Mouse (Mus musculus): ENCODE results near the gene Isg15.

GRCm38 (mm10) chr4:156249567-156249966 is 48.9 kb upstream of the Isg15 start:
- no peak for TF ChIP-seq CTCF (IDR thresholded peaks at IDR 0.05; ENCODE audit: control insufficient read depth, insufficient read depth, insufficient replicate concordance, low read depth, low read length)
- no peak for TF ChIP-seq POLR2A (IDR thresholded peaks at IDR 0.05; ENCODE audit: control insufficient read depth, low read depth, low read length)
